Mouse (Mus musculus): ENCODE measurements around the gene Tmem176a. TPM values are rescaled to one million over a fixed set of nuclear protein-coding genes. Genes with fewer than 3 reads are reported as not detected.

Tmem176a gene
- polyA plus RNA-seq, 1 experiment from 2014 or later, result 37.4 TPM

- Histone ChIP-seq H3K9me3 (peaks cover 8% of the 10 kb centered on the region; the same call in 1 of the 2 replicates), H3K27me3 (no peaks in the 10 kb centered on the region), H3K9ac (replicated peaks) (no peak overlapping the region), H3K4me1 (replicated peaks) (no peaks in the 10 kb centered on the region), H3K27ac (no peak overlapping the region), H3K4me3 (replicated peaks) (no peak overlapping the region), H3K36me3 (no peaks in the 10 kb centered on the region), H3K4me2 (no peak overlapping the region)
- ATAC-seq (ENCODE audit: insufficient number of reproducible peaks, insufficient read depth, low FRiP score, low TSS enrichment, low read depth), result no peak
- WGBS, result 92% methylated on average over 5 of the region's 5 CpGs
These were observed 55.2 kb downstream of the Tmem176a start for GRCm38 (mm10) chr6:48895941-48896340.

Other genes starting within 250 kb of the Tmem176a start
- 43.2 and 46.4 TPM in 2 replicates for gene Repin1, start 247.0 kb upstream of the Tmem176a start, polyA plus RNA-seq (2016; fragmentation: Nextera tagmentation; extraction: Ambion mirVana)
- gene Gm44965, start 247.0 kb upstream of the Tmem176a start, polyA plus RNA-seq (2016; fragmentation: Nextera tagmentation; extraction: Ambion mirVana), result 0.72 TPM in 1 of 2 replicates, not detected in the other
- 9.7 and 10.5 TPM in 2 replicates for gene Zfp775, start 238.9 kb upstream of the Tmem176a start, polyA plus RNA-seq (2016; fragmentation: Nextera tagmentation; extraction: Ambion mirVana)
- gene AI854703, start 214.2 kb upstream of the Tmem176a start, polyA plus RNA-seq (2016; fragmentation: Nextera tagmentation; extraction: Ambion mirVana), result 0.79 and 1.3 TPM in 2 replicates
- gene Gimap8, start 193.7 kb upstream of the Tmem176a start, polyA plus RNA-seq (2016; fragmentation: Nextera tagmentation; extraction: Ambion mirVana), result 0.66 and 0.74 TPM in 2 replicates
- 5.8 and 5.9 TPM in 2 replicates for gene Gimap9, start 164.8 kb upstream of the Tmem176a start, polyA plus RNA-seq (2016; fragmentation: Nextera tagmentation; extraction: Ambion mirVana)
- gene Gimap4, start 156.4 kb upstream of the Tmem176a start, polyA plus RNA-seq (2016; fragmentation: Nextera tagmentation; extraction: Ambion mirVana), result 10.0 and 10.5 TPM in 2 replicates
- gene Gimap6, start 132.7 kb upstream of the Tmem176a start, polyA plus RNA-seq (2016; fragmentation: Nextera tagmentation; extraction: Ambion mirVana), result 12.9 and 14.1 TPM in 2 replicates
- gene Gm28053, start 122.3 kb upstream of the Tmem176a start, polyA plus RNA-seq (2016; fragmentation: Nextera tagmentation; extraction: Ambion mirVana), result 1.6 and 2.5 TPM in 2 replicates
- gene Gimap7, start 122.3 kb upstream of the Tmem176a start, polyA plus RNA-seq (2016; fragmentation: Nextera tagmentation; extraction: Ambion mirVana), result not detected in 2 replicates
- 7.6 and 7.9 TPM in 2 replicates for gene Gimap1, start 101.9 kb upstream of the Tmem176a start, polyA plus RNA-seq (2016; fragmentation: Nextera tagmentation; extraction: Ambion mirVana)
- 1.4 and 1.6 TPM in 2 replicates for gene Gimap5, start 94.7 kb upstream of the Tmem176a start, polyA plus RNA-seq (2016; fragmentation: Nextera tagmentation; extraction: Ambion mirVana)
- gene Gimap3, start 70.1 kb upstream of the Tmem176a start, polyA plus RNA-seq (2016; fragmentation: Nextera tagmentation; extraction: Ambion mirVana), result not detected in 2 replicates
- 120 and 128 TPM in 2 replicates for gene Tmem176b, start 577 bp downstream of the Tmem176a start, polyA plus RNA-seq (2016; fragmentation: Nextera tagmentation; extraction: Ambion mirVana)
- gene Aoc1, start 32.0 kb downstream of the Tmem176a start, polyA plus RNA-seq (2016; fragmentation: Nextera tagmentation; extraction: Ambion mirVana), result not detected in 2 replicates
- not detected in 2 replicates for gene 1600015I10Rik, start 89.0 kb downstream of the Tmem176a start, polyA plus RNA-seq (2016; fragmentation: Nextera tagmentation; extraction: Ambion mirVana)
- gene Doxl2, start 134.0 kb downstream of the Tmem176a start, polyA plus RNA-seq (2016; fragmentation: Nextera tagmentation; extraction: Ambion mirVana), result not detected in 2 replicates
- not detected in 2 replicates for gene Svs1, start 145.9 kb downstream of the Tmem176a start, polyA plus RNA-seq (2016; fragmentation: Nextera tagmentation; extraction: Ambion mirVana)
- 0.54 and 0.59 TPM in 2 replicates for gene Gpnmb, start 195.6 kb downstream of the Tmem176a start, polyA plus RNA-seq (2016; fragmentation: Nextera tagmentation; extraction: Ambion mirVana)
- gene Malsu1, start 232.9 kb downstream of the Tmem176a start, polyA plus RNA-seq (2016; fragmentation: Nextera tagmentation; extraction: Ambion mirVana), result 69.5 and 80.9 TPM in 2 replicates